Mouse (Mus musculus) limb, embryonic 14.5 days (tissue): Measurements from ENCODE around the gene Olfr1493-ps1. TPM values are rescaled to one million over a fixed set of nuclear protein-coding genes. Genes with fewer than 3 reads are reported as not detected.

Experiments used
- ATAC-seq: fragments of 200-750 bp; cut with Nextera tagmentation; 2 replicates; pipeline ENCODE4 v1.8.0; 2017; ENCODE audit warnings: low read depth, moderate number of reproducible peaks, moderate TSS enrichment; ENCODE audit not compliant: low FRiP score
- DNase-seq: peaks from one replicate; pipeline ENCODE4 v3.0.0-alpha.2; 2015; ENCODE audit warnings: low spot score
- H3K27ac ChIP-seq: fragments of 300-500 bp; sonication (generic); replicated peaks from 2 replicates; pipeline ENCODE4 v1.5.1; 2014; ENCODE audit warnings: low read depth, mild to moderate bottlenecking, low read length, moderate library complexity, mixed read lengths
- H3K27me3 ChIP-seq: fragments of 300-500 bp; sonication (generic); 2 replicates; pipeline ENCODE4 v1.6.1; 2014; ENCODE audit warnings: low read length, mixed read lengths; ENCODE audit not compliant: control insufficient read depth, insufficient read depth
- H3K36me3 ChIP-seq: fragments of 300-500 bp; sonication (generic); 2 replicates; pipeline ENCODE4 v1.6.1; 2014; ENCODE audit warnings: mild to moderate bottlenecking, low read length, moderate library complexity, mixed read lengths; ENCODE audit not compliant: control insufficient read depth, insufficient read depth
- H3K4me1 ChIP-seq: fragments of 300-500 bp; sonication (generic); 2 replicates; pipeline ENCODE4 v1.6.1; 2014; ENCODE audit warnings: antibody characterized with exemption, low read length, mixed read lengths; ENCODE audit not compliant: control insufficient read depth, insufficient read depth
- H3K4me2 ChIP-seq: fragments of 300-500 bp; sonication (generic); replicated peaks from 2 replicates; pipeline ENCODE4 v1.6.1; 2014; ENCODE audit warnings: low read depth, mild to moderate bottlenecking, low read length, moderate library complexity; ENCODE audit not compliant: severe bottlenecking
- H3K4me3 ChIP-seq: fragments of 300-500 bp; sonication (generic); replicated peaks from 2 replicates; pipeline ENCODE4 v1.5.1; 2014; ENCODE audit warnings: low read length
- H3K9ac ChIP-seq: fragments of 300-500 bp; sonication (generic); 2 replicates; pipeline ENCODE4 v1.6.1; 2014; ENCODE audit warnings: mild to moderate bottlenecking, low read depth, low read length, moderate library complexity; ENCODE audit not compliant: severe bottlenecking
- H3K9me3 ChIP-seq: fragments of 300-500 bp; sonication (generic); 2 replicates; pipeline ENCODE4 v1.6.1; 2016; ENCODE audit warnings: low read length; ENCODE audit not compliant: control insufficient read depth
- POLR2A ChIP-seq: fragments of 200-500 bp; IDR thresholded peaks from 2 replicates; pipeline ENCODE4 v1.8.0; 2012; ENCODE audit warnings: inconsistent platforms, mild to moderate bottlenecking, moderate library complexity, borderline replicate concordance; ENCODE audit not compliant: insufficient read depth, insufficient read length; ENCODE audit errors: extremely low read depth
- WGBS: fragments of 180-500 bp; shearing (Covaris S2); extraction: QIAGEN DNeasy Blood & Tissue Kit; methylation state at CpG from one replicate; pipeline ENCODE4 v1.1.7; 2014; 5-methylcytosine and 5-hydroxymethylcytosine counted together
- polyA plus RNA-seq, 2 experiments: library from polyadenylated mRNA; depleted of rRNA in 1 of 2; stranded (reverse) in 1 of 2; unstranded in 1 of 2; fragments of >200 nt; fragmentation: Nextera tagmentation in 1 of 2; extraction: Ambion mirVana in 1 of 2; gene quantifications; 2 replicates each; pipeline versions ENCODE4 v1.2.1 to v1.2.3; 2012 to 2014

Olfr1493-ps1 gene
- polyA plus RNA-seq, 2 experiments, result not detected

DNA sequence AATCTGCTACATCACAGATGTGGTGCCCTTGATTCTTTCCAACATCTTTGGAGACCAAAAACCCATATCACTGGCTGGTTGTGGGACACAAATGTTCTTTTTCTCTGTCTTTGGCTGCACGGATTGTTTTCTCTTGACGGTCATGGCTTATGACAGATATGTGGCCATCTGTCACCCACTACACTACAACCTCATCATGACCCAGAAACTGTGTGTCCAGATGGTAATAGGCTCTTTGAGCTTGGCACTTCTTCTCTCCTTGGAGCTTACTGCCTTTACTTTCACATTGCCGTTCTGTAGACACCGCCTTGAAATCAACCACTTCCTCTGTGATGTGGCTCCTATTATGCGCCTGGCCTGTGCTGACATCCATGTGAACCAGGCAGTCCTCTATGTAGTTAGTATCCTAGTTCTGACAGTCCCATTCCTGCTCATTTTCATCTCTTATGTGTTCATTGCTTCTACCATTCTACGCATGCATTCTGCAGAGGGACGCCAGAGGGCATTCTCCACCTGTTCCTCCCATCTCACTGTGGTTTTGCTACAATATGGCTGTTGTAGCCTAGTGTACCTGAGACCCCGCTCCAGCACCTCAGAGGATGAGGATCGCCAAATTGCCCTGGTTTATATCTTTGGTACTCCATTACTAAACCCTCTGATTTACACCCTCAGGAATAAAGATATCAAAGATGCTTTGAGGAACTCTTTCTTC, 45.6 kb downstream of the Olfr1493-ps1 start:
- no peak for ATAC-seq
- 90% methylated on average over 9 of the region's 9 CpGs for WGBS

DNA sequence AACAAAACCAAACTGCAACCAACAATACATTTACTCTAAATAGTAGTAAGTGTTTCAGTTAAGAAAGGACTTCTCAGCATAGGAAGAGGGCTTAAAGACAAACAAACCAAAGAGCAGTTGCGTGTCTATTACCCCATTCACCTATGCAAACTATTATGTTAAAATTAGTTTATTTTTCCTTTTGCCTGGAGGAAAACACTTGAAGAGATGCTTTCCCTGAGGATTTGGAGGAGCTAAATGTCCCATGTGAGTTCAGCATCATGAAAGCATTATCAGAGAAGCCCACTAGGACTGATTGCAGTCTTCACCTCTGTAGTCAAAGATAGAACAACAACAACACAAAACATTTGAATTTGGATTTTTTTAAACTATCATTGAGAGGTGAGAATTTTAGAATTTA, 54.5 kb downstream of the Olfr1493-ps1 start, which contains the start of gene Olfr1496:
Gene Olfr1496 (plus strand): TSS at position 301 of the 400 bp plus-strand sequence.
- no peak within 1 kb of the TSS for H3K4me3 ChIP-seq
- no peaks in the 10 kb centered on the region for H3K36me3 ChIP-seq
- H3K4me2 ChIP-seq, result no peak within 1 kb of the TSS
- DNase-seq (no peak), ATAC-seq (no peak)
- no peak within 1 kb of the TSS for H3K27ac ChIP-seq
- H3K4me1 ChIP-seq, result no peaks in the 10 kb centered on the region
- no peaks in the 10 kb centered on the region for H3K27me3 ChIP-seq
- TF ChIP-seq POLR2A, result no peak
- no peak within 1 kb of the TSS for H3K9ac ChIP-seq
- 92% methylated on average over 1 of the region's 1 CpGs for WGBS
- no peaks in the 10 kb centered on the region for H3K9me3 ChIP-seq

More for the DNA sequence above, 45.6 kb downstream of the Olfr1493-ps1 start:
- TF ChIP-seq POLR2A, result no peak
- H3K4me2 ChIP-seq, result no peak overlapping the region
- H3K27me3 ChIP-seq, result no peaks in the 10 kb centered on the region
- no peaks in the 10 kb centered on the region for H3K4me1 ChIP-seq
- DNase-seq, result no peak
- H3K4me3 ChIP-seq, result no peak overlapping the region
- no peaks in the 10 kb centered on the region for H3K9me3 ChIP-seq
- H3K9ac ChIP-seq, result no peak overlapping the region
- H3K27ac ChIP-seq, result no peak overlapping the region
- no peaks in the 10 kb centered on the region for H3K36me3 ChIP-seq

Other genes with a start within 250 kb of the Olfr1493-ps1 start
- gene Olfr1475, start 243.1 kb upstream of the Olfr1493-ps1 start, polyA plus RNA-seq (2012; rRNA removed), result not detected in 2 replicates
- not detected in 2 replicates for gene Olfr1475, start 243.1 kb upstream of the Olfr1493-ps1 start, polyA plus RNA-seq (2014; fragmentation: Nextera tagmentation; extraction: Ambion mirVana)
- gene Olfr1477, start 222.7 kb upstream of the Olfr1493-ps1 start, polyA plus RNA-seq (2012; rRNA removed), result not detected in 2 replicates
- gene Olfr1477, start 222.7 kb upstream of the Olfr1493-ps1 start, polyA plus RNA-seq (2014; fragmentation: Nextera tagmentation; extraction: Ambion mirVana), result not detected in 2 replicates
- gene Olfr1480, start 195.4 kb upstream of the Olfr1493-ps1 start, polyA plus RNA-seq (2012; rRNA removed), result not detected in 2 replicates
- not detected in 2 replicates for gene Olfr1480, start 195.4 kb upstream of the Olfr1493-ps1 start, polyA plus RNA-seq (2014; fragmentation: Nextera tagmentation; extraction: Ambion mirVana)
- not detected in 2 replicates for gene Olfr1484, start 139.8 kb upstream of the Olfr1493-ps1 start, polyA plus RNA-seq (2012; rRNA removed)
- not detected in 2 replicates for gene Olfr1484, start 139.8 kb upstream of the Olfr1493-ps1 start, polyA plus RNA-seq (2014; fragmentation: Nextera tagmentation; extraction: Ambion mirVana)
- not detected in 2 replicates for gene Olfr1487, start 105.9 kb upstream of the Olfr1493-ps1 start, polyA plus RNA-seq (2012; rRNA removed)
- gene Olfr1487, start 105.9 kb upstream of the Olfr1493-ps1 start, polyA plus RNA-seq (2014; fragmentation: Nextera tagmentation; extraction: Ambion mirVana), result not detected in 2 replicates
- not detected in 2 replicates for gene Olfr1489, start 91.7 kb upstream of the Olfr1493-ps1 start, polyA plus RNA-seq (2012; rRNA removed)
- gene Olfr1489, start 91.7 kb upstream of the Olfr1493-ps1 start, polyA plus RNA-seq (2014; fragmentation: Nextera tagmentation; extraction: Ambion mirVana), result not detected in 2 replicates
- gene Olfr1490, start 72.2 kb upstream of the Olfr1493-ps1 start, polyA plus RNA-seq (2012; rRNA removed), result not detected in 2 replicates
- not detected in 2 replicates for gene Olfr1490, start 72.2 kb upstream of the Olfr1493-ps1 start, polyA plus RNA-seq (2014; fragmentation: Nextera tagmentation; extraction: Ambion mirVana)
- not detected in 2 replicates for gene Olfr1491, start 26.0 kb upstream of the Olfr1493-ps1 start, polyA plus RNA-seq (2012; rRNA removed)
- not detected in 2 replicates for gene Olfr1491, start 26.0 kb upstream of the Olfr1493-ps1 start, polyA plus RNA-seq (2014; fragmentation: Nextera tagmentation; extraction: Ambion mirVana)
- gene Olfr1494, start 16.4 kb downstream of the Olfr1493-ps1 start, polyA plus RNA-seq (2012; rRNA removed), result not detected in 2 replicates
- gene Olfr1494, start 16.4 kb downstream of the Olfr1493-ps1 start, polyA plus RNA-seq (2014; fragmentation: Nextera tagmentation; extraction: Ambion mirVana), result not detected in 2 replicates
- not detected in 2 replicates for gene Olfr1495, start 41.3 kb downstream of the Olfr1493-ps1 start, polyA plus RNA-seq (2012; rRNA removed)
- gene Olfr1495, start 41.3 kb downstream of the Olfr1493-ps1 start, polyA plus RNA-seq (2014; fragmentation: Nextera tagmentation; extraction: Ambion mirVana), result not detected in 2 replicates
- not detected in 2 replicates for gene Olfr1496, start 54.6 kb downstream of the Olfr1493-ps1 start, polyA plus RNA-seq (2012; rRNA removed)
- gene Olfr1496, start 54.6 kb downstream of the Olfr1493-ps1 start, polyA plus RNA-seq (2014; fragmentation: Nextera tagmentation; extraction: Ambion mirVana), result not detected in 2 replicates
- gene Olfr1497, start 74.9 kb downstream of the Olfr1493-ps1 start, polyA plus RNA-seq (2012; rRNA removed), result not detected in 2 replicates
- not detected in 2 replicates for gene Olfr1497, start 74.9 kb downstream of the Olfr1493-ps1 start, polyA plus RNA-seq (2014; fragmentation: Nextera tagmentation; extraction: Ambion mirVana)
- not detected in 2 replicates for gene Olfr1499, start 96.2 kb downstream of the Olfr1493-ps1 start, polyA plus RNA-seq (2012; rRNA removed)
- not detected in 2 replicates for gene Olfr1499, start 96.2 kb downstream of the Olfr1493-ps1 start, polyA plus RNA-seq (2014; fragmentation: Nextera tagmentation; extraction: Ambion mirVana)
- gene Olfr1500, start 107.2 kb downstream of the Olfr1493-ps1 start, polyA plus RNA-seq (2012; rRNA removed), result not detected in 2 replicates
- gene Olfr1500, start 107.2 kb downstream of the Olfr1493-ps1 start, polyA plus RNA-seq (2014; fragmentation: Nextera tagmentation; extraction: Ambion mirVana), result not detected in 2 replicates
- not detected in 2 replicates for gene Olfr1501, start 127.4 kb downstream of the Olfr1493-ps1 start, polyA plus RNA-seq (2012; rRNA removed)
- not detected in 2 replicates for gene Olfr1501, start 127.4 kb downstream of the Olfr1493-ps1 start, polyA plus RNA-seq (2014; fragmentation: Nextera tagmentation; extraction: Ambion mirVana)
- not detected in 2 replicates for gene Olfr1502, start 138.5 kb downstream of the Olfr1493-ps1 start, polyA plus RNA-seq (2012; rRNA removed)
- not detected in 2 replicates for gene Olfr1502, start 138.5 kb downstream of the Olfr1493-ps1 start, polyA plus RNA-seq (2014; fragmentation: Nextera tagmentation; extraction: Ambion mirVana)
- gene Olfr1504, start 174.7 kb downstream of the Olfr1493-ps1 start, polyA plus RNA-seq (2012; rRNA removed), result not detected in 2 replicates
- not detected in 2 replicates for gene Olfr1504, start 174.7 kb downstream of the Olfr1493-ps1 start, polyA plus RNA-seq (2014; fragmentation: Nextera tagmentation; extraction: Ambion mirVana)
- gene Olfr1505, start 190.3 kb downstream of the Olfr1493-ps1 start, polyA plus RNA-seq (2012; rRNA removed), result not detected in 2 replicates
- gene Olfr1505, start 190.3 kb downstream of the Olfr1493-ps1 start, polyA plus RNA-seq (2014; fragmentation: Nextera tagmentation; extraction: Ambion mirVana), result not detected in 2 replicates